Mouse (Mus musculus) macrophage (primary cell): ENCODE data around the gene Vmn1r9. TPM values are rescaled to one million over a fixed set of nuclear protein-coding genes. Genes with fewer than 3 reads are reported as not detected.
"Not testable (repeated sequence)": the region's sequence is repeated elsewhere in the genome, so short reads cannot be mapped to it uniquely, and the experiment has no call there.

Experiments used
- H3K27ac ChIP-seq: fragments of 350-480 bp; formaldehyde crosslinking; 2 replicates; pipeline ENCODE4 v1.9.0; 2021
- H3K36me3 ChIP-seq: fragments of 350-480 bp; formaldehyde crosslinking; 2 replicates; pipeline ENCODE4 v1.9.0; 2021; ENCODE audit errors: inconsistent target
- H3K4me3 ChIP-seq: fragments of 350-480 bp; formaldehyde crosslinking; 2 replicates; pipeline ENCODE4 v1.9.0; 2021; ENCODE audit errors: inconsistent target
- H3K79me2 ChIP-seq: fragments of 350-480 bp; formaldehyde crosslinking; 2 replicates; pipeline ENCODE4 v1.9.0; 2021; ENCODE audit errors: inconsistent target
- WGBS: methylation state at CpG from one replicate; pipeline ENCODE4 v1.1.7; 2026; ENCODE audit warnings: inconsistent platforms; ENCODE audit not compliant: missing documents; 5-methylcytosine and 5-hydroxymethylcytosine counted together
- polyA plus RNA-seq: library from polyadenylated mRNA; stranded (reverse); fragments of 250-400 nt; gene quantifications from 3 replicates; pipeline ENCODE4 v1.2.4, GENCODE M21; 2018; ENCODE audit warnings: inconsistent platforms
- total RNA-seq, 78 experiments: library from RNA; depleted of rRNA; stranded (reverse); fragments of 250-400 nt; gene quantifications; 1 replicate in 9 of 78; 2 replicates in 24 of 78; 3 replicates in 43 of 78; 4 replicates in 2 of 78; pipeline ENCODE4 v1.2.4; 2018; ENCODE audit warnings: inconsistent platforms in 56 of 78

The Vmn1r9 gene
- total RNA-seq (2018; cell fraction: chromatin; rRNA removed), result not detected
- not detected for total RNA-seq (2018; cell fraction: cytosol; rRNA removed)
- not detected for total RNA-seq (2018; cell fraction: nucleus; rRNA removed)
- not detected in 3 replicates for polyA plus RNA-seq

- WGBS, result 89% methylated on average over 2 of the region's 2 CpGs
- Histone ChIP-seq H3K27ac (no peak within 1 kb of the TSS), H3K36me3 (no peaks in the 10 kb centered on the region), H3K79me2 (no peaks in the 10 kb centered on the region), H3K4me3 (no peak within 1 kb of the TSS)
Observed at GRCm38 (mm10) chr6:57066487-57066886, at the start of gene Vmn1r9. TSS of gene Vmn1r9 (plus strand) at chr6:57066787.

- not testable (repeated sequence) for H3K4me3 ChIP-seq, H3K79me2 ChIP-seq, H3K36me3 ChIP-seq, H3K27ac ChIP-seq
- WGBS, result 88% methylated on average over 1 of the region's 2 CpGs
Observed at GRCm38 (mm10) chr6:57025224-57025623, 41.4 kb upstream of the Vmn1r9 start, which contains the start of gene Vmn1r7. TSS of gene Vmn1r7 (minus strand) at chr6:57025324.

- Histone ChIP-seq H3K79me2 (no peaks in the 10 kb centered on the region), H3K27ac (no peak within 1 kb of the TSS), H3K36me3 (no peaks in the 10 kb centered on the region), H3K4me3 (no peak within 1 kb of the TSS)
Observed at GRCm38 (mm10) chr6:57031984-57032383, 34.6 kb upstream of the Vmn1r9 start, which contains the start of gene Vmn1r8. TSS of gene Vmn1r8 (plus strand) at chr6:57032284.

- H3K4me3 ChIP-seq, result no peak overlapping the region
- no peak overlapping the region for H3K27ac ChIP-seq
- 33% methylated on average over 2 of the region's 2 CpGs for WGBS
- no peaks in the 10 kb centered on the region for H3K79me2 ChIP-seq
- H3K36me3 ChIP-seq, result no peaks in the 10 kb centered on the region
Observed at GRCm38 (mm10) chr6:57034674-57035073, 31.9 kb upstream of the Vmn1r9 start.

- H3K27ac ChIP-seq, result no peak overlapping the region
- no peaks in the 10 kb centered on the region for H3K36me3 ChIP-seq
- H3K4me3 ChIP-seq, result no peak overlapping the region
- no peaks in the 10 kb centered on the region for H3K79me2 ChIP-seq
Observed at GRCm38 (mm10) chr6:57063730-57064129, 2.9 kb upstream of the Vmn1r9 start.

GRCm38 (mm10) chr6:57106358-57106757 is 39.8 kb downstream of the Vmn1r9 start:
- H3K79me2 ChIP-seq, result no peaks in the 10 kb centered on the region
- no peak overlapping the region for H3K27ac ChIP-seq
- no peaks in the 10 kb centered on the region for H3K36me3 ChIP-seq
- 92% methylated on average over 1 of the region's 1 CpGs for WGBS
- no peak overlapping the region for H3K4me3 ChIP-seq

DNA sequence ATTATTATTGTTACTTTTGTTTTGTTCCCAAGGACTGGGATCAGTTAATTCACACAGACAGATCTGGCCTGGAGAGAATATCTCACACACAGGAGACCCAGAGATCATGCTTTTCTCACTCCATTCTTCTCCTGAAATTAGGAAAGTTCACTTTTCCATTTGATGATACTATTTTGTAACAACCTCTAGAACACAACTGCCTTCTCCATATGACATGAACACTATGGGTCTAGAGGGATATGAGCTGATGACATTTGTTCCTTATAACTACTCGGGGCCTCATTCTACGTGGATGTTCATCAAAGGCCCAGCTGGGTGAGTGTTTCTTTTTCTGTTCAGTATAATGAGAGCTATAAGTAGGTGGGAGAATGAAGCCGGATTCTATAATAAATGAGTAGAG is 42.6 kb downstream of the Vmn1r9 start, which contains the start of gene Vmn1r10:
Gene Vmn1r10 (plus strand): TSS at position 301 of the 400 bp plus-strand sequence.
- H3K79me2 ChIP-seq, result no peaks in the 10 kb centered on the region
- no peaks in the 10 kb centered on the region for H3K36me3 ChIP-seq
- H3K27ac ChIP-seq, result no peak within 1 kb of the TSS
- H3K4me3 ChIP-seq, result no peak within 1 kb of the TSS
- whole genome bisulfite sequencing, result 100% methylated on average over 2 of the region's 3 CpGs

Other genes with a start within 250 kb of the Vmn1r9 start
- gene Fkbp9, start 234.7 kb upstream of the Vmn1r9 start, polyA plus RNA-seq, result 8.7 to 10.5 TPM (median 9.6 TPM) in 3 replicates
- 31.1 to 84.1 TPM (median 31.6 TPM) in 3 replicates for gene Nt5c3, start 142.9 kb upstream of the Vmn1r9 start, polyA plus RNA-seq
- 0.09 to 0.11 TPM in 2 of 3 replicates, not detected in the other for gene Vmn1r4, start 142.8 kb upstream of the Vmn1r9 start, polyA plus RNA-seq
- not detected in 3 replicates for gene Vmn1r5, start 96.5 kb upstream of the Vmn1r9 start, polyA plus RNA-seq
- not detected in 3 replicates for gene Vmn1r6, start 69.5 kb upstream of the Vmn1r9 start, polyA plus RNA-seq
- not detected in 3 replicates for gene Vmn1r7, start 41.5 kb upstream of the Vmn1r9 start, polyA plus RNA-seq
- not detected in 3 replicates for gene Vmn1r8, start 34.5 kb upstream of the Vmn1r9 start, polyA plus RNA-seq
- not detected in 3 replicates for gene Vmn1r10, start 42.7 kb downstream of the Vmn1r9 start, polyA plus RNA-seq
- gene Vmn1r11, start 66.7 kb downstream of the Vmn1r9 start, polyA plus RNA-seq, result not detected in 3 replicates
- gene Vmn1r12, start 90.1 kb downstream of the Vmn1r9 start, polyA plus RNA-seq, result not detected in 3 replicates
- not detected in 3 replicates for gene Vmn1r13, start 136.5 kb downstream of the Vmn1r9 start, polyA plus RNA-seq
- gene Vmn1r14, start 164.9 kb downstream of the Vmn1r9 start, polyA plus RNA-seq, result not detected in 3 replicates
- not detected in 3 replicates for gene Vmn1r15, start 191.2 kb downstream of the Vmn1r9 start, polyA plus RNA-seq